Mouse (Mus musculus) liver, adult 2 months (tissue): ENCODE data around the gene Nrtn. TPM values are rescaled to one million over a fixed set of nuclear protein-coding genes. Genes with fewer than 3 reads are reported as not detected.

ENCODE experiments used
- DNase-seq: peaks from one replicate; pipeline ENCODE4 v3.0.0-alpha.2; 2011; ENCODE audit warnings: low read depth, low spot score; ENCODE audit errors: extremely low read depth
- H3K27ac ChIP-seq: fragments of 200-500 bp; replicated peaks from 2 replicates; pipeline ENCODE4 v1.5.1; 2012; ENCODE audit warnings: low read depth, mild to moderate bottlenecking, control low read depth, inconsistent platforms, low read length; ENCODE audit not compliant: insufficient read depth
- H3K27me3 ChIP-seq: fragments of 200-500 bp; 2 replicates; pipeline ENCODE4 v1.6.1; 2012; ENCODE audit warnings: mild to moderate bottlenecking, moderate library complexity, low read length, inconsistent platforms; ENCODE audit not compliant: control insufficient read depth, insufficient read depth
- H3K36me3 ChIP-seq: fragments of 200-500 bp; 2 replicates; pipeline ENCODE4 v1.6.1; 2012; ENCODE audit warnings: low read length, inconsistent platforms; ENCODE audit not compliant: control insufficient read depth, insufficient read depth
- H3K4me1 ChIP-seq: fragments of 200-500 bp; 2 replicates; pipeline ENCODE4 v1.6.1; 2011; ENCODE audit warnings: low read length; ENCODE audit not compliant: control insufficient read depth, insufficient read depth
- H3K4me3 ChIP-seq: fragments of 200-500 bp; 2 replicates; pipeline ENCODE4 v1.5.1; 2011; ENCODE audit warnings: low read depth, mild to moderate bottlenecking, control low read depth, low read length, moderate library complexity; ENCODE audit not compliant: insufficient read depth
- H3K79me2 ChIP-seq: fragments of 200-500 bp; 2 replicates; pipeline ENCODE4 v1.6.1; 2012; ENCODE audit warnings: inconsistent platforms, mild to moderate bottlenecking, low read length, moderate library complexity; ENCODE audit not compliant: control insufficient read depth, insufficient read depth
- H3K9ac ChIP-seq: fragments of 200-500 bp; 2 replicates; pipeline ENCODE4 v1.6.1; 2012; ENCODE audit warnings: low read depth, mild to moderate bottlenecking, control low read depth, inconsistent platforms, low read length
- CTCF ChIP-seq: fragments of 200-500 bp; IDR thresholded peaks from 2 replicates; pipeline ENCODE4 v1.5.1; 2011; ENCODE audit warnings: low read depth, low read length, control low read depth
- POLR2A ChIP-seq: fragments of 200-500 bp; IDR thresholded peaks from 2 replicates; pipeline ENCODE4 v1.6.1; 2011; ENCODE audit warnings: low read length, control low read depth; ENCODE audit not compliant: insufficient read depth; ENCODE audit errors: extremely low read depth
- WGBS: fragments of 180-500 bp; shearing (Covaris S2); methylation state at CpG from one replicate; pipeline ENCODE4 v1.1.7; 2018; 5-methylcytosine and 5-hydroxymethylcytosine counted together
- polyA plus RNA-seq: library from polyadenylated mRNA; depleted of rRNA; stranded (reverse); fragments of >200 nt; gene quantifications from 2 replicates; pipeline ENCODE4 v1.2.3, GENCODE M21; 2012
- total RNA-seq: library from RNA; depleted of rRNA; stranded (reverse); fragments of >200 nt; gene quantifications from 2 replicates; pipeline ENCODE4 v1.2.3, GENCODE M21; 2014

Gene Nrtn
- total and polyA plus RNA-seq, 2 experiments, result 0.83 to 1.9 TPM

GRCm38 (mm10) chr17:56793614-56794319 is 36.4 kb upstream of the Nrtn start:
- Histone ChIP-seq H3K36me3 (no peaks in the 10 kb centered on the region), H3K79me2 (no peaks in the 10 kb centered on the region), H3K4me3 (no peak overlapping the region), H3K27ac (no peak overlapping the region), H3K4me1 (no peaks in the 10 kb centered on the region), H3K27me3 (no peaks in the 10 kb centered on the region), H3K9ac (no peak overlapping the region)
- WGBS, result 84% methylated on average over 6 of the region's 6 CpGs
- no peak for DNase-seq
- no peak for TF ChIP-seq CTCF
- no peak for TF ChIP-seq POLR2A

- no peaks in the 10 kb centered on the region for H3K79me2 ChIP-seq
- 80% methylated on average over 3 of the region's 3 CpGs for WGBS
- TF ChIP-seq POLR2A, result no peak
- no peak for TF ChIP-seq CTCF
- H3K27me3 ChIP-seq, result no peaks in the 10 kb centered on the region
- H3K9ac ChIP-seq, result no peak overlapping the region
- no peak overlapping the region for H3K27ac ChIP-seq
- H3K36me3 ChIP-seq, result no peaks in the 10 kb centered on the region
- H3K4me1 ChIP-seq, result no peaks in the 10 kb centered on the region
- H3K4me3 ChIP-seq, result no peak overlapping the region
- no peak for DNase-seq
These were observed 35.3 kb upstream of the Nrtn start for GRCm38 (mm10) chr17:56792588-56792987.

- no peak for TF ChIP-seq POLR2A
- no peak for TF ChIP-seq CTCF
- Histone ChIP-seq H3K27ac (no peak overlapping the region), H3K79me2 (no peaks in the 10 kb centered on the region), H3K4me3 (no peak overlapping the region), H3K9ac (no peak overlapping the region), H3K4me1 (no peaks in the 10 kb centered on the region), H3K36me3 (no peaks in the 10 kb centered on the region), H3K27me3 (no peaks in the 10 kb centered on the region)
- DNase-seq, result no peak
- WGBS, result 90% methylated on average over 6 of the region's 6 CpGs
These were observed 32.0 kb upstream of the Nrtn start for GRCm38 (mm10) chr17:56789286-56789685.

GRCm38 (mm10) chr17:56788886-56789285 is 31.6 kb upstream of the Nrtn start:
- no peak overlapping the region for H3K27ac ChIP-seq
- 71% methylated on average over 3 of the region's 3 CpGs for WGBS

GRCm38 (mm10) chr17:56780291-56780978 is 23.1 kb upstream of the Nrtn start:
- H3K27ac ChIP-seq, result no peak overlapping the region
- H3K36me3 ChIP-seq, result no peaks in the 10 kb centered on the region
- TF ChIP-seq POLR2A (no peak), CTCF (no peak)
- H3K4me3 ChIP-seq, result no peak overlapping the region
- DNase-seq, result peak; percentile 86
- 20% methylated on average over 13 of the region's 13 CpGs for WGBS
- H3K27me3 ChIP-seq, result no peaks in the 10 kb centered on the region
- peaks cover 9% of the 10 kb centered on the region for H3K4me1 ChIP-seq
- H3K79me2 ChIP-seq, result no peaks in the 10 kb centered on the region
- H3K9ac ChIP-seq, result no peak overlapping the region

More at GRCm38 (mm10) chr17:56788886-56789285, 31.6 kb upstream of the Nrtn start:
- Histone ChIP-seq H3K79me2 (no peaks in the 10 kb centered on the region), H3K27me3 (no peaks in the 10 kb centered on the region), H3K4me3 (no peak overlapping the region), H3K4me1 (no peaks in the 10 kb centered on the region), H3K36me3 (no peaks in the 10 kb centered on the region), H3K9ac (no peak overlapping the region)
- DNase-seq, result no peak
- TF ChIP-seq POLR2A (no peak), CTCF (no peak)
